Mouse (Mus musculus) CH12.LX (cell line): ENCODE results near the gene Pogz. TPM values are rescaled to one million over a fixed set of nuclear protein-coding genes. Genes with fewer than 3 reads are reported as not detected.

Experiments
- DNase-seq: peaks from one replicate; pipeline ENCODE4 v3.0.0-alpha.2; 2013; ENCODE audit errors: extremely low read depth
- H3K27ac ChIP-seq: 2 replicates; pipeline ENCODE4 v1.5.1; 2012; ENCODE audit warnings: low read depth, mild to moderate bottlenecking, control low read depth, moderate library complexity; ENCODE audit not compliant: insufficient read depth
- H3K27me3 ChIP-seq: replicated peaks from 2 replicates; pipeline ENCODE3; 2012; ENCODE audit warnings: inconsistent platforms
- H3K36me3 ChIP-seq, 2 experiments: replicated peaks in 1 of 2; 2 replicates each; pipeline versions ENCODE3 to v1.6.1; 2012; ENCODE audit warnings: inconsistent platforms in 1 of 2, low read length in 1 of 2, mild to moderate bottlenecking in 1 of 2, mixed read lengths in 1 of 2, moderate library complexity in 1 of 2; ENCODE audit not compliant: control insufficient read depth in 1 of 2, insufficient read depth in 1 of 2
- H3K4me1 ChIP-seq, 2 experiments: 2 replicates each; pipeline ENCODE4 v1.6.1; 2012; ENCODE audit warnings: inconsistent platforms in 1 of 2, moderate library complexity in 1 of 2; ENCODE audit not compliant: insufficient read depth in 2 of 2, control insufficient read depth in 1 of 2
- H3K4me2 ChIP-seq: 2 replicates; pipeline ENCODE4 v1.6.1; 2012; ENCODE audit warnings: low read depth, mild to moderate bottlenecking, control low read depth; ENCODE audit not compliant: poor library complexity, insufficient read depth, severe bottlenecking
- H3K4me3 ChIP-seq, 3 experiments: fragments of 150-350 bp in 1 of 3; sonication (generic) in 1 of 3; replicated peaks in 1 of 3; 2 replicates each; pipeline versions ENCODE3 to v1.5.1; 2011 to 2012; ENCODE audit warnings: low read depth in 2 of 3, low read length in 2 of 3, mild to moderate bottlenecking in 2 of 3, moderate library complexity in 2 of 3, control low read depth in 1 of 3, improper control_type of control experiment in 1 of 3, inconsistent platforms in 1 of 3, mixed read lengths in 1 of 3; ENCODE audit not compliant: poor library complexity in 1 of 3
- H3K79me2 ChIP-seq: replicated peaks from 2 replicates; pipeline ENCODE4 v1.6.1; 2012; ENCODE audit warnings: mild to moderate bottlenecking, moderate library complexity; ENCODE audit not compliant: control insufficient read depth, poor library complexity, insufficient read depth, severe bottlenecking; ENCODE audit errors: extremely low read depth
- H3K9ac ChIP-seq: 2 replicates; pipeline ENCODE4 v1.6.1; 2012; ENCODE audit warnings: low read depth, mild to moderate bottlenecking, control low read depth, moderate library complexity; ENCODE audit not compliant: insufficient read depth
- H3K9me3 ChIP-seq: replicated peaks from 2 replicates; pipeline ENCODE3; 2012; ENCODE audit warnings: low read length, inconsistent platforms, mixed read lengths
- CHD1 ChIP-seq: IDR thresholded peaks from 2 replicates; pipeline ENCODE4 v1.6.1; 2012; ENCODE audit warnings: low read depth, low read length, improper control_type of control experiment, inconsistent platforms
- CHD2 ChIP-seq: IDR thresholded peaks from 2 replicates; pipeline ENCODE4 v1.6.1; 2011; ENCODE audit warnings: low read length, improper control_type of control experiment
- ELF1 ChIP-seq: IDR thresholded peaks from 2 replicates; pipeline ENCODE4 v1.6.1; 2014; ENCODE audit warnings: low read depth, mild to moderate bottlenecking, inconsistent platforms, low read length, improper control_type of control experiment
- EP300 ChIP-seq: IDR thresholded peaks from 2 replicates; pipeline ENCODE4 v1.6.1; 2011; ENCODE audit warnings: low read length, improper control_type of control experiment
- ETS1 ChIP-seq: conservative IDR thresholded peaks from 2 replicates; pipeline ENCODE4 v1.6.1; 2012; ENCODE audit warnings: low read depth, mild to moderate bottlenecking, inconsistent platforms, low read length, improper control_type of control experiment, moderate library complexity
- IRF4 ChIP-seq: IDR thresholded peaks from 2 replicates; pipeline ENCODE4 v1.6.1; 2014; ENCODE audit warnings: low read depth, mild to moderate bottlenecking, inconsistent platforms, low read length, improper control_type of control experiment
- JUN ChIP-seq: IDR thresholded peaks from 2 replicates; pipeline ENCODE4 v1.6.1; 2011; ENCODE audit warnings: low read depth, mild to moderate bottlenecking, low read length, improper control_type of control experiment, moderate library complexity; ENCODE audit not compliant: insufficient read depth
- MAFK ChIP-seq: IDR thresholded peaks from 2 replicates; pipeline ENCODE4 v1.6.1; 2011; ENCODE audit warnings: low read length, improper control_type of control experiment; ENCODE audit not compliant: insufficient replicate concordance
- MAX ChIP-seq: IDR thresholded peaks from 2 replicates; pipeline ENCODE4 v1.6.1; 2011; ENCODE audit warnings: low read length, improper control_type of control experiment
- MAZ ChIP-seq: IDR thresholded peaks from 2 replicates; pipeline ENCODE4 v1.6.1; 2012; ENCODE audit warnings: low read depth, mild to moderate bottlenecking, inconsistent platforms, low read length, improper control_type of control experiment, moderate library complexity
- MEF2A ChIP-seq: IDR thresholded peaks from 2 replicates; pipeline ENCODE4 v1.6.1; 2014; ENCODE audit warnings: low read depth, mild to moderate bottlenecking, inconsistent platforms, low read length, improper control_type of control experiment, borderline replicate concordance
- POLR2A ChIP-seq: IDR thresholded peaks from 2 replicates; pipeline ENCODE4 v1.6.1; 2011; ENCODE audit warnings: low read depth, mild to moderate bottlenecking, improper control_type of control experiment, low read length
- RCOR1 ChIP-seq: conservative IDR thresholded peaks from 2 replicates; pipeline ENCODE4 v1.6.1; 2012; ENCODE audit warnings: low read depth, mild to moderate bottlenecking, inconsistent platforms, low read length, improper control_type of control experiment
- SMC3 ChIP-seq: IDR thresholded peaks from 2 replicates; pipeline ENCODE4 v1.6.1; 2011; ENCODE audit warnings: low read depth, low read length, improper control_type of control experiment
- TBP ChIP-seq: conservative IDR thresholded peaks from 2 replicates; pipeline ENCODE4 v1.6.1; 2011; ENCODE audit warnings: low read depth, low read length, improper control_type of control experiment
- TCF12 ChIP-seq: IDR thresholded peaks from 2 replicates; pipeline ENCODE4 v1.6.1; 2014; ENCODE audit warnings: low read depth, mild to moderate bottlenecking, inconsistent platforms, low read length, improper control_type of control experiment
- ZC3H11A ChIP-seq: IDR thresholded peaks from 2 replicates; pipeline ENCODE4 v1.6.1; 2012; ENCODE audit warnings: low read depth, mild to moderate bottlenecking, inconsistent platforms, low read length, improper control_type of control experiment
- ZKSCAN1 ChIP-seq: IDR thresholded peaks from 2 replicates; pipeline ENCODE4 v1.6.1; 2012; ENCODE audit warnings: low read depth, inconsistent platforms, low read length, improper control_type of control experiment, borderline replicate concordance
- dilution Hi-C: fragments of 300-500 bp; cut with MboI; formaldehyde crosslinking; loops from 2 replicates; pipeline ENCODE4 v1.14.3; 2020; ENCODE audit warnings: low sequenced_read_pairs; ENCODE audit not compliant: extremely low pct_unique_long_range_greater_than_20kb, extremely low pct_ligation_motif_present
- in situ Hi-C: fragments of 300-500 bp; cut with MboI; formaldehyde crosslinking; loops from 3 replicates; pipeline ENCODE4 v1.14.3; 2019; ENCODE audit warnings: low sequenced_read_pairs, low pct_ligation_motif_present, low pct_unique_long_range_greater_than_20kb, mixed read lengths
- polyA plus RNA-seq: library from polyadenylated mRNA; unstranded; fragments of >175 nt; gene quantifications from 2 replicates; pipeline ENCODE4 v1.2.1, GENCODE M21; 2012; ENCODE audit warnings: low read depth; ENCODE audit not compliant: insufficient read length
- total RNA-seq, 2 experiments: library from RNA; depleted of rRNA; stranded (reverse); fragments of 300-350 nt in 1 of 2; fragments of >200 nt in 1 of 2; gene quantifications; 2 replicates each; pipeline ENCODE4 v1.2.3; 2012 to 2014

The Pogz gene
- total and polyA plus RNA-seq, 3 experiments = 7.7 to 23.4 (median 10.1) TPM

- H3K27ac ChIP-seq = no peak overlapping the region
- in situ Hi-C loops = no loop called here
- H3K9ac ChIP-seq = no peak overlapping the region
- no peak overlapping the region for H3K4me2 ChIP-seq
- TF ChIP-seq IRF4 (no peak), MEF2A (no peak), ELF1 (no peak), CHD1 (no peak), SMC3 (no peak), POLR2A (no peak), ETS1 (no peak), EP300 (no peak), TCF12 (no peak), ZC3H11A (no peak), RCOR1 (no peak), MAZ (no peak), MAX (no peak), CHD2 (no peak), ZKSCAN1 (no peak)
- dilution Hi-C loops = no loop called here
- no peak for DNase-seq
- no peaks in the 10 kb centered on the region for H3K9me3 ChIP-seq
- H3K4me1 ChIP-seq = peaks cover 14 to 22% of the 10 kb centered on the region in 2 experiments
- no peaks in the 10 kb centered on the region for H3K79me2 ChIP-seq
- no peak overlapping the region for H3K4me3 ChIP-seq
- H3K36me3 ChIP-seq = no peaks in the 10 kb centered on the region
- no peaks in the 10 kb centered on the region for H3K27me3 ChIP-seq
Observed at GRCm38 (mm10) chr3:94913801-94914200, 76.4 kb downstream of the Pogz start.

- H3K4me1 ChIP-seq = peaks cover 14 to 22% of the 10 kb centered on the region in 2 experiments
- TF ChIP-seq MAFK (peak; percentile 64; the same call in 1 of the 2 replicates), ZKSCAN1 (no peak), ELF1 (no peak), JUN (no peak), TBP (0 out of 2 replicates have a peak, but pooled peaks have one; percentile 30)
- TF ChIP-seq, all 38 proteins: peak for 2
- no peak overlapping the region for H3K4me3 ChIP-seq
- no peak overlapping the region for H3K9ac ChIP-seq
- in situ Hi-C loops = no loop called here
- dilution Hi-C loops = no loop called here
- H3K27me3 ChIP-seq = no peaks in the 10 kb centered on the region
- peak overlapping the region; percentile 22; the same call in 1 of the 2 replicates for H3K4me2 ChIP-seq
- H3K9me3 ChIP-seq = no peaks in the 10 kb centered on the region
- H3K36me3 ChIP-seq = no peaks in the 10 kb centered on the region
- H3K27ac ChIP-seq = no peak overlapping the region
- H3K79me2 ChIP-seq = no peaks in the 10 kb centered on the region
- DNase-seq = peak; percentile 13
Observed at GRCm38 (mm10) chr3:94915903-94916741, 78.8 kb downstream of the Pogz start.
